Mouse (Mus musculus): ENCODE results near the gene Sgms1.

DNA sequence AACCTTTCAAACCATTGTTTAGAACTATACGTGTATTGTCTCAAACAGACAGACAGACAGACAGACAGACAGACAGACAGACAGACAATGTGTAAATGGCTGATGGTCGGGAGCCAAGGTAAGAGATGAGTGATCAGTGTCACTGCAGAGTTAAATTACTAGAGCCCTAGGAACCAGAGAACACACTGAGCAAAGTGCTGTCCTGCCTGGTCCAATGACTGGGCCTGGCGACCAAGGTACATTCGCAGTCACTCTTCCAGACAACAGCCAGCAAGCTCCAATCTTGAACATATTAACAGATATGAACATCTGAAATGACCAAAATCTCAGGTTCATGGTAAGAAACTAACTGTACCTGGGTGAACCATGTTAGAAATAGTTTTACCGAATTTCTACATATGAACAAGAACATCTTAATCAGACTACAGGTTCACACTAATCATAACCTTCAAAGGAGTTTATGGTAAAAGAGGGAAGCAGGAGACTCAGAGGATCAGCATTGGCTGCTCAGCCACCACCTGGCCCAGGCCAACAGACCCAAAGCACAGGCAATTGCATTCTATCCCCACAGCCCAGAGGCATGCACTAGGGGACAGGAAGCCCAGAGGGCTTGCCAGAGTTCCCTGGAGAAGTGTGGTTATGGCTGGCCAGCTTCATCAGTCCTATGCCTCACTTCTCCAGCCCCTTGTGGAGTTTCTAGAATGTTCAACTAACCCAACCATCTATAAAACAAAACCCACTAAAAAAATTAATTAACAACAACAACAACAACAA lies 104.6 kb downstream of the Sgms1 start:
- TF ChIP-seq CTCF (IDR thresholded peaks at IDR 0.05; ENCODE audit: extremely low read depth, insufficient read depth, insufficient read length, insufficient replicate concordance) (no peak), POLR2A (IDR thresholded peaks at IDR 0.05; ENCODE audit: low read depth, low read length) (no peak)
